Mouse (Mus musculus) lung, adult 2 months (tissue): ENCODE data around the gene 1700017B05Rik. TPM values are rescaled to one million over a fixed set of nuclear protein-coding genes. Genes with fewer than 3 reads are reported as not detected.

Experiments used
- DNase-seq: peaks from one replicate; pipeline ENCODE4 v3.0.0; 2022
- H3K4me1 ChIP-seq: fragments of 200-500 bp; 2 replicates; pipeline ENCODE4 v1.6.1; 2011; ENCODE audit warnings: low read length; ENCODE audit not compliant: control insufficient read depth, insufficient read depth
- H3K4me3 ChIP-seq: fragments of 200-500 bp; replicated peaks from 2 replicates; pipeline ENCODE3; 2011; ENCODE audit warnings: low read depth, mild to moderate bottlenecking, control low read depth, low read length; ENCODE audit errors: extremely low read depth
- CTCF ChIP-seq: fragments of 200-500 bp; IDR thresholded peaks from 2 replicates; pipeline ENCODE4 v1.5.1; 2011; ENCODE audit warnings: mild to moderate bottlenecking, low read length, control low read depth; ENCODE audit not compliant: insufficient read depth
- POLR2A ChIP-seq: fragments of 200-500 bp; IDR thresholded peaks from 2 replicates; pipeline ENCODE4 v1.6.1; 2011; ENCODE audit warnings: low read depth, mild to moderate bottlenecking, control low read depth, low read length, borderline replicate concordance; ENCODE audit errors: extremely low read depth
- WGBS: fragments of 180-500 bp; shearing (Covaris S2); methylation state at CpG from one replicate; pipeline ENCODE4 v1.1.7; 2018; 5-methylcytosine and 5-hydroxymethylcytosine counted together
- polyA plus RNA-seq: library from polyadenylated mRNA; depleted of rRNA; stranded (reverse); fragments of >200 nt; gene quantifications from 2 replicates; pipeline ENCODE4 v1.2.3, GENCODE M21; 2012

The 1700017B05Rik gene
- polyA plus RNA-seq, 1 experiment, result 12.5 TPM

GRCm38 (mm10) chr9:57273805-57274494 lies 11.5 kb upstream of the 1700017B05Rik start:
- no peak for DNase-seq
- Histone ChIP-seq H3K4me1 (peaks cover 9% of the 10 kb centered on the region), H3K4me3 (no peak overlapping the region)
- TF ChIP-seq CTCF (no peak), POLR2A (no peak)
- whole genome bisulfite sequencing, result 47% methylated on average over 6 of the region's 6 CpGs

- no peak for DNase-seq
- H3K4me3 ChIP-seq, result no peak overlapping the region
- H3K4me1 ChIP-seq, result peaks cover 5% of the 10 kb centered on the region
- TF ChIP-seq CTCF (no peak), POLR2A (no peak)
- 65% methylated on average over 8 of the region's 8 CpGs for WGBS
Measured at GRCm38 (mm10) chr9:57272902-57273804, 10.7 kb upstream of the 1700017B05Rik start.

GRCm38 (mm10) chr9:57271837-57272562 lies 9.6 kb upstream of the 1700017B05Rik start:
- no peak for DNase-seq
- no peak for TF ChIP-seq POLR2A
- no peak for TF ChIP-seq CTCF
- 69% methylated on average over 9 of the region's 9 CpGs for WGBS
- Histone ChIP-seq H3K4me1 (0 out of 2 replicates have a peak, but pooled peaks cover 3% of the 10 kb centered on the region), H3K4me3 (no peak overlapping the region)

- WGBS, result 76% methylated on average over 1 of the region's 1 CpGs
- no peak for DNase-seq
- Histone ChIP-seq H3K4me1 (0 out of 2 replicates have a peak, but pooled peaks cover 3% of the 10 kb centered on the region), H3K4me3 (no peak overlapping the region)
- TF ChIP-seq CTCF, result no peak
- no peak for TF ChIP-seq POLR2A
Measured at GRCm38 (mm10) chr9:57271081-57271480, 8.7 kb upstream of the 1700017B05Rik start.

GRCm38 (mm10) chr9:57270399-57270798 lies 8.0 kb upstream of the 1700017B05Rik start:
- 66% methylated on average over 8 of the region's 8 CpGs for WGBS
- DNase-seq, result no peak
- Histone ChIP-seq H3K4me3 (no peak overlapping the region), H3K4me1 (0 out of 2 replicates have a peak, but pooled peaks cover 3% of the 10 kb centered on the region)
- TF ChIP-seq CTCF (no peak), POLR2A (no peak)

- no peak for TF ChIP-seq CTCF
- no peak for TF ChIP-seq POLR2A
- DNase-seq, result no peak
- 68% methylated on average over 1 of the region's 1 CpGs for WGBS
- H3K4me3 ChIP-seq, result no peak overlapping the region
- 0 out of 2 replicates have a peak, but pooled peaks cover 3% of the 10 kb centered on the region for H3K4me1 ChIP-seq
Measured at GRCm38 (mm10) chr9:57269384-57269783, 7.0 kb upstream of the 1700017B05Rik start.

- WGBS, result 17% methylated on average over 3 of the region's 3 CpGs
- DNase-seq, result no peak
Measured at GRCm38 (mm10) chr9:57268575-57268974, 6.2 kb upstream of the 1700017B05Rik start.

GRCm38 (mm10) chr9:57268078-57268477 lies 5.7 kb upstream of the 1700017B05Rik start:
- DNase-seq, result no peak
- no peak for TF ChIP-seq POLR2A
- no peak for TF ChIP-seq CTCF
- 0 out of 2 replicates have a peak, but pooled peaks cover 3% of the 10 kb centered on the region for H3K4me1 ChIP-seq
- H3K4me3 ChIP-seq, result no peak overlapping the region
- 38% methylated on average over 10 of the region's 10 CpGs for WGBS

More at GRCm38 (mm10) chr9:57268575-57268974, 6.2 kb upstream of the 1700017B05Rik start:
- no peak overlapping the region for H3K4me3 ChIP-seq
- TF ChIP-seq POLR2A, result no peak
- TF ChIP-seq CTCF, result no peak
- H3K4me1 ChIP-seq, result 0 out of 2 replicates have a peak, but pooled peaks cover 3% of the 10 kb centered on the region

- WGBS, result 87% methylated on average over 5 of the region's 5 CpGs
- TF ChIP-seq POLR2A (no peak), CTCF (no peak)
Measured at GRCm38 (mm10) chr9:57267421-57267820, 5.0 kb upstream of the 1700017B05Rik start.

More at GRCm38 (mm10) chr9:57267421-57267820, 5.0 kb upstream of the 1700017B05Rik start:
- Histone ChIP-seq H3K4me1 (peaks cover 6% of the 10 kb centered on the region; the same call in 1 of the 2 replicates), H3K4me3 (no peak overlapping the region)
- DNase-seq, result no peak
